Mouse (Mus musculus) embryonic facial prominence, embryonic 15.5 days (tissue): ENCODE data around the gene Tax1bp1. TPM values are rescaled to one million over a fixed set of nuclear protein-coding genes. Genes with fewer than 3 reads are reported as not detected.

Experiments used
- ATAC-seq: fragments of 200-750 bp; cut with Nextera tagmentation; 2 replicates; pipeline ENCODE4 v1.8.0; 2017; ENCODE audit warnings: low read depth, moderate TSS enrichment; ENCODE audit not compliant: insufficient number of reproducible peaks, low FRiP score, low TSS enrichment
- H3K27ac ChIP-seq: fragments of 300-500 bp; sonication (generic); replicated peaks from 2 replicates; pipeline ENCODE4 v1.5.1; 2015; ENCODE audit warnings: mild to moderate bottlenecking, inconsistent platforms
- H3K27me3 ChIP-seq: fragments of 300-500 bp; sonication (generic); 2 replicates; pipeline ENCODE4 v1.6.1; 2015; ENCODE audit warnings: inconsistent platforms
- H3K36me3 ChIP-seq: fragments of 300-500 bp; sonication (generic); 2 replicates; pipeline ENCODE4 v1.6.1; 2015; ENCODE audit warnings: mild to moderate bottlenecking, inconsistent platforms
- H3K4me1 ChIP-seq: fragments of 300-500 bp; sonication (generic); 2 replicates; pipeline ENCODE4 v1.6.1; 2015; ENCODE audit warnings: inconsistent platforms
- H3K4me2 ChIP-seq: fragments of 300-500 bp; sonication (generic); replicated peaks from 2 replicates; pipeline ENCODE4 v1.6.1; 2015; ENCODE audit warnings: mild to moderate bottlenecking, inconsistent platforms
- H3K4me3 ChIP-seq: fragments of 300-500 bp; sonication (generic); replicated peaks from 2 replicates; pipeline ENCODE4 v1.5.1; 2015; ENCODE audit warnings: mild to moderate bottlenecking, inconsistent platforms
- H3K9ac ChIP-seq: fragments of 300-500 bp; sonication (generic); 2 replicates; pipeline ENCODE4 v1.6.1; 2015; ENCODE audit warnings: inconsistent platforms
- H3K9me3 ChIP-seq: fragments of 300-500 bp; sonication (generic); replicated peaks from 2 replicates; pipeline ENCODE4 v1.6.1; 2016; ENCODE audit warnings: inconsistent platforms
- WGBS: fragments of 180-500 bp; shearing (Covaris S2); methylation state at CpG from one replicate; pipeline ENCODE4 v1.1.7; 2015; 5-methylcytosine and 5-hydroxymethylcytosine counted together
- polyA plus RNA-seq: library from polyadenylated mRNA; unstranded; fragments of >200 nt; fragmentation: Nextera tagmentation; extraction: Ambion mirVana; gene quantifications from 2 replicates; pipeline ENCODE4 v1.2.1, GENCODE M21; 2015

Tax1bp1 gene
- polyA plus RNA-seq, 1 experiment from 2014 or later, result 146 TPM

DNA sequence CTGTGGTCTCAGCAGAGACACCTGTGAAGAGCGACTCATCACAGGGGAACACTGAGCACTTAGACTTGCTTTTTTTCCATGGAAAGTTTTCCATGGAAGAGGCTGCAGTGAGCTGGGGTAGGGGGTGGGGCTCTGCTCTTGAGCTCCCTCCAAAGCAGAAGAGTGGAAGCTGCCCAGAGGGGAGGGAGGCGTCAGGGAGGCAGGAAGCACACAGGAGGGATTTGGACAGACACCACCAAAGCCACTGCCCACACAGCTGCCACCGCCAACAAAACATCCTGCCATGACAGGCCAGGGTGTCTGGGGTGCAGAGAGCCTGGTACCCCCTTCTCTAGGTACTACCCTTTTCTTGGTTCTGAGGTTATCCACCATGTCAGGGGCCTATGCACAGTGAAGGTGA, 61.8 kb downstream of the Tax1bp1 start:
- ATAC-seq, result no peak
- Histone ChIP-seq H3K4me1 (no peaks in the 10 kb centered on the region), H3K27ac (no peak overlapping the region), H3K9ac (no peak overlapping the region), H3K9me3 (no peaks in the 10 kb centered on the region), H3K4me3 (no peak overlapping the region), H3K27me3 (no peaks in the 10 kb centered on the region), H3K4me2 (no peak overlapping the region), H3K36me3 (no peaks in the 10 kb centered on the region)
- WGBS, result 57% methylated on average over 3 of the region's 3 CpGs

DNA sequence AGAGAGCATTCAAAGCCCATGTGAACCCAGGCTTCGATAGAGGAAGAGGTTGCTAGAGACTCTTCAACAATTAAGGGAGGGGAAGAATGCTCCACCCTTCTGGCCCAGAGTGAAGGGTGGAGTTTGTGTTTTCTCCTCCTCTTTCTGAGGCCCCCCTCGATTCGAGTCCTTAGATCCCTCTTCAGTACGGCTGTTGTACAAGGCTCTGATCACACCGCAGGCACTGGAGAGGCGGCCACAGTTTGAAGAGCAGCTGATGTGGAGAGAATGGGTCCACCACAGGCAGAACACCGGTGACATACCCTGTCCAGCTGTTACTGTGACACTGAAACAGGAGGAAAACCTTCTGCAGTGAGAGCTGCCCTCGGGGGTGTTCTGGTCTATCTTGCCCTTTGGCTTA, 62.4 kb downstream of the Tax1bp1 start:
- no peaks in the 10 kb centered on the region for H3K27me3 ChIP-seq
- H3K27ac ChIP-seq, result no peak overlapping the region
- H3K4me1 ChIP-seq, result no peaks in the 10 kb centered on the region
- H3K4me2 ChIP-seq, result no peak overlapping the region
- no peak overlapping the region for H3K4me3 ChIP-seq
- WGBS, result 75% methylated on average over 8 of the region's 8 CpGs
- no peaks in the 10 kb centered on the region for H3K36me3 ChIP-seq
- no peak overlapping the region for H3K9ac ChIP-seq
- H3K9me3 ChIP-seq, result no peaks in the 10 kb centered on the region
- no peak for ATAC-seq

GRCm38 (mm10) chr6:52777034-52777433, 63.5 kb downstream of the Tax1bp1 start:
- H3K9me3 ChIP-seq, result no peaks in the 10 kb centered on the region
- H3K4me1 ChIP-seq, result no peaks in the 10 kb centered on the region
- H3K9ac ChIP-seq, result no peak overlapping the region
- ATAC-seq, result no peak
- WGBS, result 90% methylated on average over 8 of the region's 8 CpGs
- no peak overlapping the region for H3K4me2 ChIP-seq
- no peak overlapping the region for H3K27ac ChIP-seq
- no peaks in the 10 kb centered on the region for H3K27me3 ChIP-seq
- no peak overlapping the region for H3K4me3 ChIP-seq
- no peaks in the 10 kb centered on the region for H3K36me3 ChIP-seq

GRCm38 (mm10) chr6:52778523-52778922, 65.0 kb downstream of the Tax1bp1 start:
- no peaks in the 10 kb centered on the region for H3K36me3 ChIP-seq
- H3K4me1 ChIP-seq, result no peaks in the 10 kb centered on the region
- no peaks in the 10 kb centered on the region for H3K27me3 ChIP-seq
- WGBS, result 85% methylated on average over 5 of the region's 5 CpGs
- no peak overlapping the region for H3K4me2 ChIP-seq
- H3K9me3 ChIP-seq, result no peaks in the 10 kb centered on the region
- no peak overlapping the region for H3K4me3 ChIP-seq
- no peak overlapping the region for H3K27ac ChIP-seq
- no peak for ATAC-seq
- no peak overlapping the region for H3K9ac ChIP-seq

- no peaks in the 10 kb centered on the region for H3K27me3 ChIP-seq
- 47% methylated on average over 5 of the region's 5 CpGs for WGBS
- no peak overlapping the region for H3K4me3 ChIP-seq
- no peaks in the 10 kb centered on the region for H3K4me1 ChIP-seq
- no peak overlapping the region for H3K9ac ChIP-seq
- H3K4me2 ChIP-seq, result no peak overlapping the region
- H3K27ac ChIP-seq, result no peak overlapping the region
- no peaks in the 10 kb centered on the region for H3K9me3 ChIP-seq
- ATAC-seq, result no peak
- H3K36me3 ChIP-seq, result no peaks in the 10 kb centered on the region
Observed at GRCm38 (mm10) chr6:52779546-52779945, 66.0 kb downstream of the Tax1bp1 start.

- H3K9me3 ChIP-seq, result no peaks in the 10 kb centered on the region
- H3K4me2 ChIP-seq, result no peak overlapping the region
- H3K4me1 ChIP-seq, result peaks cover 16% of the 10 kb centered on the region
- H3K9ac ChIP-seq, result no peak overlapping the region
- ATAC-seq, result no peak
- no peaks in the 10 kb centered on the region for H3K27me3 ChIP-seq
- H3K27ac ChIP-seq, result no peak overlapping the region
- H3K36me3 ChIP-seq, result no peaks in the 10 kb centered on the region
- H3K4me3 ChIP-seq, result no peak overlapping the region
- WGBS, result 81% methylated on average over 10 of the region's 10 CpGs
Observed at GRCm38 (mm10) chr6:52790316-52790715, 76.8 kb downstream of the Tax1bp1 start.

GRCm38 (mm10) chr6:52790781-52791180, 77.3 kb downstream of the Tax1bp1 start:
- H3K4me3 ChIP-seq, result no peak overlapping the region
- H3K4me2 ChIP-seq, result no peak overlapping the region
- 77% methylated on average over 4 of the region's 4 CpGs for WGBS
- peaks cover 20% of the 10 kb centered on the region for H3K4me1 ChIP-seq
- no peak overlapping the region for H3K9ac ChIP-seq
- no peak for ATAC-seq
- no peaks in the 10 kb centered on the region for H3K9me3 ChIP-seq
- no peaks in the 10 kb centered on the region for H3K27me3 ChIP-seq
- H3K36me3 ChIP-seq, result no peaks in the 10 kb centered on the region
- no peak overlapping the region for H3K27ac ChIP-seq

DNA sequence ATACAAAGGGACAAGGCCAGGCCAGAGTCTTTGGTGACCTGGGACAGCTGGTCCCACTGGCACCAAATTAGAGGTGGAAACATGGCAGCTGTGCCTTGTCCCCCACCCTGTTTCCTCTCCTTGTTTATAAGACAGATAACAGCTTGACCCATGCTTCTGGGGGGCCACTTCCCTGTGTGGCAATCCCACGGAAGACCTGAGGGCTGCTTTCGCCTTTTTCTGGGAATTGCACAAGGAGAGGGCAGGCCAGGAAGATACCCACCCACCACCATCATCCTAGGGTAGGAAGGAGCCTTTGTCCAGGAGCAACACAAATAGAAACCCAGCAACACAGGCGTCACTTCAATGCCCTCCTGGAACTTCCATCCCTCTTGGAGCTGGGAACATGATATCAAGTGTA, 78.9 kb downstream of the Tax1bp1 start:
- Histone ChIP-seq H3K9me3 (no peaks in the 10 kb centered on the region), H3K9ac (no peak overlapping the region), H3K27me3 (no peaks in the 10 kb centered on the region), H3K36me3 (no peaks in the 10 kb centered on the region), H3K4me1 (peaks cover 37% of the 10 kb centered on the region), H3K4me2 (no peak overlapping the region), H3K27ac (no peak overlapping the region), H3K4me3 (no peak overlapping the region)
- WGBS, result 85% methylated on average over 3 of the region's 3 CpGs
- ATAC-seq, result no peak

GRCm38 (mm10) chr6:52795029-52795841, 81.7 kb downstream of the Tax1bp1 start:
- WGBS, result 32% methylated on average over 16 of the region's 16 CpGs
- Histone ChIP-seq H3K9ac (no peak overlapping the region), H3K27ac (peak overlapping the region; percentile 87), H3K4me3 (no peak overlapping the region), H3K36me3 (no peaks in the 10 kb centered on the region), H3K9me3 (no peaks in the 10 kb centered on the region), H3K27me3 (no peaks in the 10 kb centered on the region), H3K4me1 (peaks cover 43% of the 10 kb centered on the region), H3K4me2 (peak overlapping the region; percentile 35)
- no peak; the same call in 1 of the 2 replicates for ATAC-seq

- Histone ChIP-seq H3K4me2 (no peak overlapping the region), H3K27ac (peak overlapping the region; percentile 87), H3K4me3 (no peak overlapping the region), H3K27me3 (no peaks in the 10 kb centered on the region), H3K9me3 (no peaks in the 10 kb centered on the region), H3K4me1 (peaks cover 44% of the 10 kb centered on the region), H3K9ac (no peak overlapping the region), H3K36me3 (no peaks in the 10 kb centered on the region)
- 53% methylated on average over 9 of the region's 9 CpGs for WGBS
- no peak for ATAC-seq
Observed at GRCm38 (mm10) chr6:52796035-52796598, 82.6 kb downstream of the Tax1bp1 start.

DNA sequence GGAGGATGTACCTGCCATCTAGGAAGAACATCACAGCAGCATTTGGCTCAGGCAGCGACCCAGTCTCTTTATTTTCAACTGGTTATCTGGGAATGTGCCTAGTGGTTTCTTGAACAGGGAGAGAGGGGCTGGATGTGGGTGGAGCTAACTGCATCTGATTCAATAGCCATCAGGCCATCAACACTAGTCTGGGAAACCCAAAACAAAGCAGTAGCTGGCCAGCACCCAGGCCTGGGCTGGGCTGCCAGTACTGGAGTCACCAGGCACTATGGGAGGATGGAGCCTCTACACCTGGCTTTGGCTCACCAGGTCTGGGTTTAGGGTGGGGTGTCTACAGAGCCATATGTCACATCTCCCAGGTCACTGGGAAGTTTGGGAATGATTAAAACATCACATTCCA, 83.2 kb downstream of the Tax1bp1 start:
- no peaks in the 10 kb centered on the region for H3K9me3 ChIP-seq
- H3K4me1 ChIP-seq, result peaks cover 49% of the 10 kb centered on the region
- WGBS, result 61% methylated on average over 1 of the region's 1 CpGs
- H3K27me3 ChIP-seq, result no peaks in the 10 kb centered on the region
- H3K27ac ChIP-seq, result peak overlapping the region; percentile 87
- ATAC-seq, result no peak
- H3K4me3 ChIP-seq, result no peak overlapping the region
- H3K9ac ChIP-seq, result no peak overlapping the region
- no peak overlapping the region for H3K4me2 ChIP-seq
- H3K36me3 ChIP-seq, result no peaks in the 10 kb centered on the region
